Mouse (Mus musculus): ENCODE measurements at regions not wholly inside any gene's neighbourhood (a gene's known extent, or its start where the extent isn't known, plus 50 kb on each side); places are given as distances from the start of the nearest gene placed in this dataset.

- Histone ChIP-seq H3K4me2 (no peak overlapping the region), H3K9ac (ENCODE audit: low read length) (no peak overlapping the region), H3K9me3 (ENCODE audit: control insufficient read depth, low read length) (no peaks in the 10 kb centered on the region), H3K36me3 (ENCODE audit: control insufficient read depth, insufficient read depth, low read length) (no peaks in the 10 kb centered on the region), H3K27ac (ENCODE audit: low read depth, low read length) (no peak overlapping the region), H3K4me3 (ENCODE audit: low read depth, low read length) (no peak overlapping the region), H3K27me3 (ENCODE audit: control insufficient read depth, insufficient read depth, low read length) (no peaks in the 10 kb centered on the region), H3K4me1 (ENCODE audit: control insufficient read depth, insufficient read depth, low read length) (peaks cover 5% of the 10 kb centered on the region; the same call in 1 of the 2 replicates)
- DNase-seq (ENCODE audit: low spot score, missing footprints) (no peak), ATAC-seq (ENCODE audit: low FRiP score) (peak; percentile 17; the same call in 1 of the 2 replicates)
- WGBS = 69% methylated on average over 14 of the region's 14 CpGs
Observed at GRCm38 (mm10) chr15:59826164-59826950, 190.1 kb downstream of the 4933412E24Rik start.

GRCm38 (mm10) chr15:59823921-59824320 is 192.5 kb downstream of the 4933412E24Rik start:
- no peak for ATAC-seq (ENCODE audit: low FRiP score)

GRCm38 (mm10) chr15:59822995-59823681 is 193.3 kb downstream of the 4933412E24Rik start:
- DNase-seq (ENCODE audit: low spot score, missing footprints) = peak; percentile 84
- H3K27ac ChIP-seq (ENCODE audit: low read depth, low read length) = no peak overlapping the region

More at GRCm38 (mm10) chr15:59823921-59824320, 192.5 kb downstream of the 4933412E24Rik start:
- Histone ChIP-seq H3K27ac (ENCODE audit: low read depth, low read length) (no peak overlapping the region), H3K9me3 (ENCODE audit: control insufficient read depth, low read length) (no peaks in the 10 kb centered on the region), H3K9ac (ENCODE audit: low read length) (no peak overlapping the region), H3K4me3 (ENCODE audit: low read depth, low read length) (no peak overlapping the region), H3K36me3 (ENCODE audit: control insufficient read depth, insufficient read depth, low read length) (no peaks in the 10 kb centered on the region), H3K4me2 (no peak overlapping the region), H3K27me3 (ENCODE audit: control insufficient read depth, insufficient read depth, low read length) (no peaks in the 10 kb centered on the region), H3K4me1 (ENCODE audit: control insufficient read depth, insufficient read depth, low read length) (peaks cover 5% of the 10 kb centered on the region; the same call in 1 of the 2 replicates)
- 83% methylated on average over 2 of the region's 2 CpGs for WGBS
- DNase-seq (ENCODE audit: low spot score, missing footprints) = no peak

GRCm38 (mm10) chr15:59820317-59820716 is 196.1 kb downstream of the 4933412E24Rik start:
- no peaks in the 10 kb centered on the region for H3K4me1 ChIP-seq (ENCODE audit: control insufficient read depth, insufficient read depth, low read length)
- no peak overlapping the region for H3K4me2 ChIP-seq
- no peak overlapping the region for H3K4me3 ChIP-seq (ENCODE audit: low read depth, low read length)
- H3K27me3 ChIP-seq (ENCODE audit: control insufficient read depth, insufficient read depth, low read length) = no peaks in the 10 kb centered on the region
- H3K27ac ChIP-seq (ENCODE audit: low read depth, low read length) = no peak overlapping the region
- 83% methylated on average over 10 of the region's 10 CpGs for WGBS
- no peaks in the 10 kb centered on the region for H3K9me3 ChIP-seq (ENCODE audit: control insufficient read depth, low read length)
- H3K9ac ChIP-seq (ENCODE audit: low read length) = no peak overlapping the region
- no peaks in the 10 kb centered on the region for H3K36me3 ChIP-seq (ENCODE audit: control insufficient read depth, insufficient read depth, low read length)
- no peak for DNase-seq (ENCODE audit: low spot score, missing footprints)
- no peak for ATAC-seq (ENCODE audit: low FRiP score)

More at GRCm38 (mm10) chr15:59822995-59823681, 193.3 kb downstream of the 4933412E24Rik start:
- no peak for ATAC-seq (ENCODE audit: low FRiP score)
- Histone ChIP-seq H3K9ac (ENCODE audit: low read length) (no peak overlapping the region), H3K4me2 (no peak overlapping the region), H3K4me1 (ENCODE audit: control insufficient read depth, insufficient read depth, low read length) (peaks cover 5% of the 10 kb centered on the region; the same call in 1 of the 2 replicates), H3K9me3 (ENCODE audit: control insufficient read depth, low read length) (no peaks in the 10 kb centered on the region), H3K36me3 (ENCODE audit: control insufficient read depth, insufficient read depth, low read length) (no peaks in the 10 kb centered on the region), H3K4me3 (ENCODE audit: low read depth, low read length) (no peak overlapping the region), H3K27me3 (ENCODE audit: control insufficient read depth, insufficient read depth, low read length) (no peaks in the 10 kb centered on the region)
- WGBS = 72% methylated on average over 3 of the region's 3 CpGs

- no peak for DNase-seq (ENCODE audit: low spot score, missing footprints)
- 94% methylated on average over 8 of the region's 8 CpGs for WGBS
- H3K27ac ChIP-seq (ENCODE audit: low read depth, low read length) = no peak overlapping the region
- no peak overlapping the region for H3K9ac ChIP-seq (ENCODE audit: low read length)
- no peak overlapping the region for H3K4me2 ChIP-seq
- no peak overlapping the region for H3K4me3 ChIP-seq (ENCODE audit: low read depth, low read length)
- no peaks in the 10 kb centered on the region for H3K36me3 ChIP-seq (ENCODE audit: control insufficient read depth, insufficient read depth, low read length)
- ATAC-seq (ENCODE audit: low FRiP score) = no peak
- H3K27me3 ChIP-seq (ENCODE audit: control insufficient read depth, insufficient read depth, low read length) = no peaks in the 10 kb centered on the region
- no peaks in the 10 kb centered on the region for H3K9me3 ChIP-seq (ENCODE audit: control insufficient read depth, low read length)
- H3K4me1 ChIP-seq (ENCODE audit: control insufficient read depth, insufficient read depth, low read length) = no peaks in the 10 kb centered on the region
Observed at GRCm38 (mm10) chr15:59816031-59816430, 200.4 kb downstream of the 4933412E24Rik start.

GRCm38 (mm10) chr15:59811566-59811965 is 204.8 kb downstream of the 4933412E24Rik start:
- H3K9me3 ChIP-seq (ENCODE audit: control insufficient read depth, low read length) = no peaks in the 10 kb centered on the region
- DNase-seq (ENCODE audit: low spot score, missing footprints) (no peak), ATAC-seq (ENCODE audit: low FRiP score) (no peak)
- no peak overlapping the region for H3K4me2 ChIP-seq
- no peak overlapping the region for H3K9ac ChIP-seq (ENCODE audit: low read length)
- no peak overlapping the region for H3K27ac ChIP-seq (ENCODE audit: low read depth, low read length)
- 46% methylated on average over 3 of the region's 3 CpGs for WGBS
- H3K27me3 ChIP-seq (ENCODE audit: control insufficient read depth, insufficient read depth, low read length) = no peaks in the 10 kb centered on the region
- H3K4me3 ChIP-seq (ENCODE audit: low read depth, low read length) = no peak overlapping the region
- H3K4me1 ChIP-seq (ENCODE audit: control insufficient read depth, insufficient read depth, low read length) = no peaks in the 10 kb centered on the region
- no peaks in the 10 kb centered on the region for H3K36me3 ChIP-seq (ENCODE audit: control insufficient read depth, insufficient read depth, low read length)

- Histone ChIP-seq H3K27ac (ENCODE audit: low read depth, low read length) (no peak overlapping the region), H3K27me3 (ENCODE audit: control insufficient read depth, insufficient read depth, low read length) (no peaks in the 10 kb centered on the region), H3K9me3 (ENCODE audit: control insufficient read depth, low read length) (no peaks in the 10 kb centered on the region), H3K4me2 (no peak overlapping the region), H3K4me3 (ENCODE audit: low read depth, low read length) (no peak overlapping the region), H3K36me3 (ENCODE audit: control insufficient read depth, insufficient read depth, low read length) (no peaks in the 10 kb centered on the region), H3K9ac (ENCODE audit: low read length) (no peak overlapping the region), H3K4me1 (ENCODE audit: control insufficient read depth, insufficient read depth, low read length) (no peaks in the 10 kb centered on the region)
- no peak for ATAC-seq (ENCODE audit: low FRiP score)
- DNase-seq (ENCODE audit: low spot score, missing footprints) = no peak
- WGBS = 93% methylated on average over 6 of the region's 6 CpGs
Observed at GRCm38 (mm10) chr15:59809361-59809760, 207.1 kb downstream of the 4933412E24Rik start.

GRCm38 (mm10) chr15:59807723-59808122 is 208.7 kb downstream of the 4933412E24Rik start:
- Histone ChIP-seq H3K36me3 (ENCODE audit: control insufficient read depth, insufficient read depth, low read length) (no peaks in the 10 kb centered on the region), H3K4me3 (ENCODE audit: low read depth, low read length) (no peak overlapping the region), H3K4me2 (no peak overlapping the region), H3K9ac (ENCODE audit: low read length) (no peak overlapping the region), H3K27me3 (ENCODE audit: control insufficient read depth, insufficient read depth, low read length) (no peaks in the 10 kb centered on the region), H3K27ac (ENCODE audit: low read depth, low read length) (no peak overlapping the region), H3K9me3 (ENCODE audit: control insufficient read depth, low read length) (no peaks in the 10 kb centered on the region), H3K4me1 (ENCODE audit: control insufficient read depth, insufficient read depth, low read length) (no peaks in the 10 kb centered on the region)
- ATAC-seq (ENCODE audit: low FRiP score) (no peak), DNase-seq (ENCODE audit: low spot score, missing footprints) (no peak)
- WGBS = 94% methylated on average over 6 of the region's 6 CpGs

- WGBS = 81% methylated on average over 2 of the region's 2 CpGs
Observed at GRCm38 (mm10) chr15:59805771-59806170, 210.6 kb downstream of the 4933412E24Rik start.

More at GRCm38 (mm10) chr15:59805771-59806170, 210.6 kb downstream of the 4933412E24Rik start:
- no peaks in the 10 kb centered on the region for H3K27me3 ChIP-seq (ENCODE audit: control insufficient read depth, insufficient read depth, low read length)
- no peaks in the 10 kb centered on the region for H3K4me1 ChIP-seq (ENCODE audit: control insufficient read depth, insufficient read depth, low read length)
- H3K27ac ChIP-seq (ENCODE audit: low read depth, low read length) = no peak overlapping the region
- no peak overlapping the region for H3K9ac ChIP-seq (ENCODE audit: low read length)
- DNase-seq (ENCODE audit: low spot score, missing footprints) (no peak), ATAC-seq (ENCODE audit: low FRiP score) (no peak)
- no peak overlapping the region for H3K4me3 ChIP-seq (ENCODE audit: low read depth, low read length)
- H3K9me3 ChIP-seq (ENCODE audit: control insufficient read depth, low read length) = no peaks in the 10 kb centered on the region
- no peak overlapping the region for H3K4me2 ChIP-seq
- no peaks in the 10 kb centered on the region for H3K36me3 ChIP-seq (ENCODE audit: control insufficient read depth, insufficient read depth, low read length)
